Mouse (Mus musculus) testis, adult 2 months (tissue): ENCODE data around the gene Ddah1. TPM values are rescaled to one million over a fixed set of nuclear protein-coding genes. Genes with fewer than 3 reads are reported as not detected.

Source experiments
- H3K27ac ChIP-seq: fragments of 200-500 bp; 2 replicates; pipeline ENCODE4 v1.5.1; 2012; ENCODE audit warnings: low read depth, low read length; ENCODE audit not compliant: control insufficient read depth, insufficient read depth
- H3K27me3 ChIP-seq: fragments of 200-500 bp; 2 replicates; pipeline ENCODE4 v1.6.1; 2012; ENCODE audit warnings: mild to moderate bottlenecking, low read length, moderate library complexity; ENCODE audit not compliant: control insufficient read depth, insufficient read depth
- H3K36me3 ChIP-seq: fragments of 200-500 bp; 2 replicates; pipeline ENCODE4 v1.6.1; 2012; ENCODE audit warnings: mild to moderate bottlenecking, low read length; ENCODE audit not compliant: control insufficient read depth, insufficient read depth
- H3K4me1 ChIP-seq: fragments of 200-500 bp; 2 replicates; pipeline ENCODE4 v1.6.1; 2012; ENCODE audit warnings: low read length; ENCODE audit not compliant: control insufficient read depth, insufficient read depth
- H3K4me3 ChIP-seq: fragments of 200-500 bp; 2 replicates; pipeline ENCODE4 v1.5.1; 2012; ENCODE audit warnings: low read depth, mild to moderate bottlenecking, low read length, moderate library complexity, mixed read lengths; ENCODE audit not compliant: control insufficient read depth
- CTCF ChIP-seq: fragments of 200-500 bp; IDR thresholded peaks from 2 replicates; pipeline ENCODE4 v1.5.1; 2012; ENCODE audit warnings: low read depth, mild to moderate bottlenecking, inconsistent platforms, low read length, moderate library complexity; ENCODE audit not compliant: control insufficient read depth, insufficient read depth, insufficient replicate concordance
- POLR2A ChIP-seq: fragments of 200-500 bp; IDR thresholded peaks from 2 replicates; pipeline ENCODE4 v1.6.1; 2012; ENCODE audit warnings: low read depth, mild to moderate bottlenecking, inconsistent platforms, low read length, moderate library complexity; ENCODE audit not compliant: control insufficient read depth
- polyA plus RNA-seq: library from polyadenylated mRNA; depleted of rRNA; stranded (reverse); fragments of >200 nt; gene quantifications from 2 replicates; pipeline ENCODE4 v1.2.3, GENCODE M21; 2012

The Ddah1 gene
- polyA plus RNA-seq, 1 experiment, result 11.0 TPM

GRCm38 (mm10) chr3:145828906-145829305 is 70.4 kb downstream of the Ddah1 start:
- no peak for TF ChIP-seq POLR2A
- no peak for TF ChIP-seq CTCF
- no peaks in the 10 kb centered on the region for H3K4me1 ChIP-seq

GRCm38 (mm10) chr3:145833948-145834538 is 75.6 kb downstream of the Ddah1 start:
- H3K27ac ChIP-seq, result no peak overlapping the region
- H3K4me1 ChIP-seq, result no peaks in the 10 kb centered on the region
- no peaks in the 10 kb centered on the region for H3K27me3 ChIP-seq
- no peaks in the 10 kb centered on the region for H3K36me3 ChIP-seq
- TF ChIP-seq CTCF (no peak), POLR2A (no peak)
- H3K4me3 ChIP-seq, result no peak overlapping the region

More at GRCm38 (mm10) chr3:145828906-145829305, 70.4 kb downstream of the Ddah1 start:
- Histone ChIP-seq H3K36me3 (no peaks in the 10 kb centered on the region), H3K27ac (no peak overlapping the region), H3K4me3 (no peak overlapping the region), H3K27me3 (no peaks in the 10 kb centered on the region)

- H3K27me3 ChIP-seq, result no peaks in the 10 kb centered on the region
- no peaks in the 10 kb centered on the region for H3K36me3 ChIP-seq
- H3K4me1 ChIP-seq, result no peaks in the 10 kb centered on the region
- H3K4me3 ChIP-seq, result no peak overlapping the region
- no peak overlapping the region for H3K27ac ChIP-seq
- TF ChIP-seq CTCF (no peak), POLR2A (no peak)
Measured at GRCm38 (mm10) chr3:145838281-145838680, 79.8 kb downstream of the Ddah1 start.

DNA sequence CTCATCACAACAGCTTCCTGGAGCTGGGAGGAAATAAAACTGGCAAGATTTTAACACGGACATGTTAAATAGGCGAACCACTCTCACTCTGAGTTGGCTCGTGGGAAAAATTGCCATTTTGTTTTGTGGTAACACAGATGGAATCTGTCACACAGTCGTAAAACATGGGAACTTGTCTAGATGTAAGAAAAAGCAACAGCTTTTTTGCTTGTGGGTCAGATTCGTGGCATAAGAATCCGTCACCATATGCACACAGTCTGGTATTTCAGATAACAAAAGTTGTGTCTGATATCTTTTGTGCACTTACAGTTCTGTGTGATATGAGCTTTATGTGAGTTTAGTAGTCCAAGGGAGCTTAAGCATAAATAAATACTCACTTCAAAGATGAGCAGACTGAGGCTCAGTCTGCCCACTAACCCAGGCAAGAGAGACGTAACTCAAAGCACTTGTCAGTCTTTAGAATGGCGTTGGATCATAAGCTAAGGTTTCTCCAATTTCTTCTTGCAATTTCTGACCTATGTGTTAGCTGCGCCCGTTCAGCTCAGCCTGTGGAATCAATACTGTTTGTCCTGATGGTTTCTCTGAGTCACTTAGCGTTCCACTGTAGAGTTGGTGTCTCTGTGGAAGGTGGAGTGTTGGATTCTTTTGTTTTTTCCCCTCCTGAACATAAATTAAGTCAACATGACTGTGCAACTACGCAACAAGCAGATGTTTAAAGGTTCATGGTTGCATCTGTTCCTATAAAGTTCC is 83.7 kb downstream of the Ddah1 start:
- Histone ChIP-seq H3K27me3 (no peaks in the 10 kb centered on the region), H3K4me3 (no peak overlapping the region), H3K27ac (no peak overlapping the region), H3K4me1 (no peaks in the 10 kb centered on the region), H3K36me3 (no peaks in the 10 kb centered on the region)
- TF ChIP-seq POLR2A, result no peak
- no peak for TF ChIP-seq CTCF

DNA sequence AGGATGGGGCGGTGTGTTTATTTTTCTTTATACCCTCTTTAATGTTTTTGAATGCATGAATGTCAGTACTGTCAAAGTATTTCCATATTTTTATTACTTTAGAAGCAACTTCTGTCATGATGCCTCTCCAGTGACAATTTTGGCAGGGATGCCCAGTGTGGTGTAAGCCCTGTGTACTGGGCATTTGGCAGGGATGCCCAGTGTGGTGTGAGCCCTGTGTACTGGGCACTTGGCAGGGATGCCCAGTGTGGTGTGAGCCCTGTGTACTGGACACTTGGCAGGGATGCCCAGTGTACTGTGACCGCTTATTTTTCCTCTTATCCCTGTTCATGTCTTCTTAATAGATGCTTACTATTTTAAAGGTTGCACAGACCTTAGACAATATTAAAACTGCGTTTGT is 85.4 kb downstream of the Ddah1 start:
- Histone ChIP-seq H3K36me3 (no peaks in the 10 kb centered on the region), H3K27me3 (no peaks in the 10 kb centered on the region), H3K27ac (no peak overlapping the region), H3K4me3 (no peak overlapping the region), H3K4me1 (no peaks in the 10 kb centered on the region)
- TF ChIP-seq POLR2A (no peak), CTCF (no peak)

- no peak for TF ChIP-seq CTCF
- TF ChIP-seq POLR2A, result no peak
- H3K36me3 ChIP-seq, result no peaks in the 10 kb centered on the region
- H3K27me3 ChIP-seq, result no peaks in the 10 kb centered on the region
- no peaks in the 10 kb centered on the region for H3K4me1 ChIP-seq
- H3K4me3 ChIP-seq, result no peak overlapping the region
- H3K27ac ChIP-seq, result no peak overlapping the region
Measured at GRCm38 (mm10) chr3:145844891-145845290, 86.4 kb downstream of the Ddah1 start.

- Histone ChIP-seq H3K4me3 (no peak overlapping the region), H3K27me3 (no peaks in the 10 kb centered on the region), H3K36me3 (no peaks in the 10 kb centered on the region), H3K4me1 (no peaks in the 10 kb centered on the region), H3K27ac (no peak overlapping the region)
- TF ChIP-seq CTCF (no peak), POLR2A (no peak)
Measured at GRCm38 (mm10) chr3:145846255-145846654, 87.8 kb downstream of the Ddah1 start.
